Mouse (Mus musculus) kidney, adult 8-10 months (tissue): ENCODE measurements around the gene Kntc1.

Source experiments
- DNase-seq, 2 experiments: peaks; one replicate each; pipeline ENCODE4 v3.0.0; 2022

The Kntc1 gene

GRCm38 (mm10) chr5:123869615-123870014 lies 120.1 kb downstream of the Kntc1 start:
- DNase-seq = no peak
